Mouse (Mus musculus): Measurements from ENCODE around the gene Spast.
"Not testable (repeated sequence)": the region's sequence is repeated elsewhere in the genome, so short reads cannot be mapped to it uniquely, and the experiment has no call there.

Spast gene

GRCm38 (mm10) chr17:74338937-74339804, at the start of gene Spast:
Gene Spast, plus strand, starts transcription at chr17:74338987.
- peak; percentile 38 for DNase-seq (ENCODE audit: low read depth, low spot score)

GRCm38 (mm10) chr17:74290198-74290597, 48.6 kb upstream of the Spast start:
- no peak for DNase-seq (ENCODE audit: low read depth, low spot score)

GRCm38 (mm10) chr17:74290869-74291268, 47.9 kb upstream of the Spast start:
- DNase-seq (ENCODE audit: low read depth, low spot score), result no peak

- no peak for DNase-seq (ENCODE audit: low read depth, low spot score)
These were observed 47.0 kb upstream of the Spast start for GRCm38 (mm10) chr17:74291640-74292361.

GRCm38 (mm10) chr17:74293687-74294425, 44.9 kb upstream of the Spast start:
- peak; percentile 27 for DNase-seq (ENCODE audit: low read depth, low spot score)

- DNase-seq (ENCODE audit: low read depth, low spot score), result peak; percentile 41
These were observed 44.3 kb upstream of the Spast start for GRCm38 (mm10) chr17:74294426-74295025.

GRCm38 (mm10) chr17:74295026-74295970, 43.5 kb upstream of the Spast start, which contains the start of gene Memo1:
Gene Memo1, minus strand, starts transcription at chr17:74295521.
- peak; percentile 77 for DNase-seq (ENCODE audit: low read depth, low spot score)

GRCm38 (mm10) chr17:74296076-74296823, 42.5 kb upstream of the Spast start:
- peak; percentile 9 for DNase-seq (ENCODE audit: low read depth, low spot score)

- DNase-seq (ENCODE audit: low read depth, low spot score), result not testable (repeated sequence)
These were observed 41.8 kb upstream of the Spast start for GRCm38 (mm10) chr17:74296991-74297390.

- DNase-seq (ENCODE audit: low read depth, low spot score), result no peak
These were observed 38.7 kb upstream of the Spast start for GRCm38 (mm10) chr17:74300089-74300488.

- DNase-seq (ENCODE audit: low read depth, low spot score), result no peak
These were observed 34.7 kb upstream of the Spast start for GRCm38 (mm10) chr17:74304060-74304459.

- DNase-seq (ENCODE audit: low read depth, low spot score), result no peak
These were observed 33.2 kb upstream of the Spast start for GRCm38 (mm10) chr17:74305616-74306015.

- no peak for DNase-seq (ENCODE audit: low read depth, low spot score)
These were observed 32.8 kb upstream of the Spast start for GRCm38 (mm10) chr17:74306021-74306420.

GRCm38 (mm10) chr17:74315445-74316308, 23.1 kb upstream of the Spast start:
- DNase-seq (ENCODE audit: low read depth, low spot score), result no peak

GRCm38 (mm10) chr17:74316309-74316863, 22.4 kb upstream of the Spast start:
- DNase-seq (ENCODE audit: low read depth, low spot score), result peak; percentile 89

- no peak for DNase-seq (ENCODE audit: low read depth, low spot score)
These were observed 20.1 kb upstream of the Spast start for GRCm38 (mm10) chr17:74318721-74319120.

GRCm38 (mm10) chr17:74322400-74323054, 16.3 kb upstream of the Spast start:
- no peak for DNase-seq (ENCODE audit: low read depth, low spot score)

GRCm38 (mm10) chr17:74323844-74324243, 14.9 kb upstream of the Spast start, which contains the start of gene Dpy30:
Gene Dpy30, minus strand, starts transcription at chr17:74323944.
- no peak for DNase-seq (ENCODE audit: low read depth, low spot score)

Measured in forelimb bud, embryonic 11.5 days (tissue).